Mouse (Mus musculus): ENCODE results near the gene Evi2a. TPM values are rescaled to one million over a fixed set of nuclear protein-coding genes. Genes with fewer than 3 reads are reported as not detected.

Gene Evi2a
- polyA plus RNA-seq, 3 experiments from 2014 or later = 63.8 to 92.4 (median 76.7) TPM

GRCm38 (mm10) chr11:79523560-79524309, 6.7 kb downstream of the Evi2a start, which contains the start of gene Evi2b:
Evi2b (minus strand) TSS chr11:79523762.
- peak; percentile 40 for ATAC-seq

- no peak for ATAC-seq
Measured at GRCm38 (mm10) chr11:79522944-79523343, 7.5 kb downstream of the Evi2a start.

DNA sequence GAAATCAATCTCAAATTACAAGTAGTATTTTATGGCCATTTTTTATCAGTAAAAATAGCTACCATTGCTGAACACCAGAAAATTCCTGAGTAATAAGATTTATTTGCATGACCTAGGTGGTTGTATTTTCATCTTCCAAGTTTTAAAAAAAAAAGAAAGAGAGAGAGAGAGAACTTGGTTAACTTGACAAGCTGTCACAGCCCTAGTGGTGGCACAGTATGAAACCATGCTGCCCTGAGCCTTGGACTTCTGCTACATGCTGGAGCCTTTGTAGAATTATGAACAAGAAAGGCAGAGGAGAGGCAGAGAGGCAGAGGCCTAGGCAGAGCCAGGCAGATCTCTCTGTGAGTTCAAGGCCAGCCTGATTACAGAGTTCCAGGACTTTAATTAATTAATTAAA, 8.5 kb downstream of the Evi2a start:
- no peak for ATAC-seq

GRCm38 (mm10) chr11:79520772-79521171, 9.6 kb downstream of the Evi2a start:
- ATAC-seq = no peak

GRCm38 (mm10) chr11:79519878-79520291, 10.5 kb downstream of the Evi2a start:
- peak; percentile 85 for ATAC-seq

DNA sequence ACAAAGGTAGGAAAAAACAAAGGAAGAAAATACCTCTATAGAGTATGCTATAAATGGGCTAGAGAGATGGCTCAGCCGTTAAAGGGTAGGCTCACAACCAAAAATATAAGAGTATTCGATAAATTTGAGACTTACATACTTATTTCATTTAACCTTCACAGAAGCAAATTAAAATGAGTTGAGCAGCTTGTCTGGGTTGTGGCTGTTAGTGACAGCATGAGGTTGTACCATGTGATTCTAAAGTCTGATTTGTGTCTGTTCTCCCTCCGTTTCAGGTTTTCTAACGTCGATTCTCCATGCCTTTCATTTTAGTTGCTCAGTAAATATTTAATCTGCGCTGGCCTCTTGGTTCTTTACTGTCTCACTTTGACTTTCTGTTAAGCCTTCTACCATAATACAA, 11.1 kb downstream of the Evi2a start:
- ATAC-seq = no peak

GRCm38 (mm10) chr11:79515798-79516197, 14.6 kb downstream of the Evi2a start:
- no peak for ATAC-seq

DNA sequence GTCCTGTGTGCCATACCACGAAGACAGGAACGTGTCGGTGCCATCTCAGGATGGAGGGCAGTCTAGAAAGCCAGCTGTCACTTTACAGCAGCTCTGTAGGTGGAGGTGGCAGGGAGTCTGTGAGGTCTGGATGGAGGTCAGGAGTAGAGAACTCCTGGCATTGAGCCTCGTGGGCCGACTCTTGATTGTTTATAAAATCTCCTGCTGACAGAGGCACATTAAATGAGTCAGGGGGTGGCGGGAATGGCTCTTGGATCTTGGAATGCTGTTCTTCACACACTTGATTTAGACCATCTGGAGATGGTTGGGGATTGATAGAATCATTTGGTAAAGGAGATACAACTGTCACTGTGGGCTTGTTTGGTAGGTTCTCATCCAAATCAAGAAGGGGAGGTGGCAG, 15.1 kb downstream of the Evi2a start:
- ATAC-seq = no peak

- ATAC-seq = no peak
Measured at GRCm38 (mm10) chr11:79511970-79512369, 18.4 kb downstream of the Evi2a start.

DNA sequence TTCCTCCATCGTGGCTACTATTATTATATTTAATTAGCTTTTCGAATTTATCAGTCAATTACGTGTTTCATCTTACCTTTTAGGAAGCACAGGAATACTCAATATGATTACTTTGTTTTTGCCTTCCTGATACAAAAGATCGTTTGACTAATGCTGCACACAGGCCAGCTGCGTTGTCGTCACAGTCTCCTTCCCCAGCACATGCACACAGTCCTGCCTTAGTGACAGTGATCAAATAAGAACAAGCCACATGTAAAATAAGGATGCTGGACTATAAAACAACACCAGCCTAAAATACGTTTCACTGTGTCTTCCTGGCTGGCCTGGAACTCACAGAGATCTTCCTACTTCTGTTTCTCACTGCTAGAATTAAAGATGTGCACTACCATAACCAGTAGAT, 25.9 kb downstream of the Evi2a start:
- ATAC-seq = no peak

DNA sequence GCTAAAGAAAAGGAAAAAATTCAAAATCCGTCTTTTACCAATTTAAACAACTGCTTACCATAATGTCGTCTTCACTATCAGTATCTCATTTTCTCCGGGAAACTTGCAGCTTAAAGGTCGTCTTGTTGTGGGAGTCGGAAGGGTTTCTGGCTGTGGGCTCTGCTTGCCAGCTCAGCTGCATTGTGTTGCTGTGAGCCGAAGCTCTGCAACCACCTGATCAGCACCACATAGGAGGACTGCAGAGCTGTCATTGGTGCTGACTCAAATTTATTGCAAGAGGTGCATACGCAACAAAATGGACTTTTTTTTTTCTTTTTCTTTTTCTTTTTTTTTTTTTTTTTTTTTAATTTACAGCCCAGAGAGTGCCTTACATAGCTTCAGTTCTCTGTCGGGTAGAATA, 26.6 kb downstream of the Evi2a start, which contains the start of gene Omg:
Omg (minus strand) TSS at position 240 of the 400 bp plus-strand sequence.
- ATAC-seq = no peak

DNA sequence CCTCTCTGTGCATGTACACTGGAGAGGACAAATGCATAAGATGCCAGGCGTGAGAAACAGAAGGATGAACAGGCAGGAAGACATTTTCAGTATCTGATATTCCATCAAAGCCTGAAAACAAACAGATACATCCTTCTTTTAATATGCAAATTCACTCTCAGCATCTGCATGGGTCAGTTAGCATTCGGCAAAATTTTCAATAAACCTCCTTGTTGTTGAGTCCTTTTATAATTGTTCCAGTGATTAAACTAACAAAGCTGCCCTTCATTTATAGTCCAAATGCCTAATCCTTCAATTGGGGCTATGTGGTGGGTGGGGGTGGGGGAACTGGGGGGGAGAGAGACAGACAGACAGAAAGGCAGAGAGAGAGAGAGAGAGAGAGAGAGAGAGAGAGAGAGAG, 27.5 kb downstream of the Evi2a start:
- no peak for ATAC-seq

DNA sequence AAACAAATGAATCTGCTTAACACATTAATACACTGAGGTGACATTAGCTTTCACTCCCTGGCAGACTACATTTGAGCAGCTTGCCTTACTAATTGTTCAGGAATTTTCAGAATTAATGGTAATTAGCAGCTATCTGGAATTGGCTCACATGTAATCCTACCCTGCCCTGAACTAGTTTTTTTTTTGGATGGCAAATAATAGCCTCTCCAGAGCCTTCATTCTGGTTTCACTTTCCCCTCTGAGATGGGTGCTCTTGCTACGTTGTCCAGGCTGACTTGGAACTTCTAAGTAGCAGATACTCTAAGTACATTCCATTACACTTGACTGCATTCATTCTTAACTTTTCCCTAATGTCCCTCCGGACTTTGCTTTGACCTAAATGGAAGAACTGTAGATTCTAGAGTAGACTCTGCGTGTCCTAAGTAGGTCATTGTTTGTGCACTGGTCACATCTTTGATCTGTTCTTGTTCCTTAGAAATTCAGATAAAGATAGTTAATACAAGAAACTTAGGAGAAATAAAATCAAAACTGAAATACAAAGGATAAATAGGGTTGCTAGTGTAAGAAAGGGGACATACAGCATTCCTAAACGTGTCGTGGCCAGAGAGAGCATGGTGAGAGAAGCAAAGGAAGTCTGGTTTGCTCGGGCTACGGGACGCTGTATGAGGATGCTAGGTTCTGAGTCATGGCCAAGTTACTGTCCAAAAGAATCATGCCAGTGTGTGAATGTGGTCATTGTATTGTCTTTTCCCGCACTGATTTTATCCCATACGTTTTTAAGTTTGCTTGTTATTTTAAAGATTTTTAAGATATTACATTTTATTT, 35.2 kb downstream of the Evi2a start:
- no peak for ATAC-seq

GRCm38 (mm10) chr11:79484721-79485120, 45.7 kb downstream of the Evi2a start:
- ATAC-seq = no peak

DNA sequence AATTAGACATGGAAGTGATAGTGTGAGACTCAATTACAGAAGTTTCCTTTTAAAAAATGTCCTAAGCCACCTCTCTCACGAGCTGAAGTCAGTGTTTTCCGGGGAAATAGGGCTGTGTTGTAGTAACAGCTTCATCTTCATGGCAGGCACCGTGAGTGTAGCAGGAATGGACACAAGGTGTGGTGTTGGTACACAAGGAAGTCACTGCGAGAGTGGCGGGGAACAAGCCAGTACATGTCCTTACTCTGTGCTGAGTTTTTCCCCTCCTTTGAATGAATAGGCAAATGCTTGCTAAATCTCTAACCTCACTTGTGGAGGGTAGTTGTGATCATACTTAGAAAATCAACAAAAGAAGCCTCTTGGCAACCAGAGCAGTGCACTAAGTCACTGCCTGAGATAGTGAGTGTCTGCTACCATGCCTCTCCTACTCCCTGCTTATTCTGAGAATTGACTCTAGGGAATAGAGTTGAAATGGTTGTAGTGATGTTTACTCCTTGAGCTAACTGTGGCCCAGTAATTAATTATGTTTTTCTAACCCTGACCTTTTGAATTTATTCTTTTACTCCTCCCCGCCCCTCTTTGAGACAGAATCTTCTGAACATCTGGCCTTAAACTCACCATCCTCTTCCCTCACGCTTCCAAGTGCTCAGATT, 46.4 kb downstream of the Evi2a start:
- ATAC-seq = no peak

- no peak for ATAC-seq
Measured at GRCm38 (mm10) chr11:79483392-79483791, 47.0 kb downstream of the Evi2a start.

Other genes starting within 250 kb of the Evi2a start
- gene Gm9964, start 233.7 kb downstream of the Evi2a start, polyA plus RNA-seq (2017; shearing (Covaris generic)) = not detected
- gene Nf1, start 190.9 kb downstream of the Evi2a start, polyA plus RNA-seq (2017; shearing (Covaris generic)) = 1 to 10 TPM; 2.0 to 2.7 (median 2.4) TPM
- gene Omg, start 26.5 kb downstream of the Evi2a start, polyA plus RNA-seq (2017; shearing (Covaris generic)) = under 1 TPM; 0.20 to 0.75 (median 0.31) TPM
- 10 to 100 TPM; 81.8 to 99.4 (median 98.7) TPM for gene Evi2b, start 6.8 kb downstream of the Evi2a start, polyA plus RNA-seq (2017; shearing (Covaris generic))
- 1 to 10 TPM; 7.2 to 8.4 (median 7.2) TPM for gene Evi2, start within 50 bp of the Evi2a start, polyA plus RNA-seq (2017; shearing (Covaris generic))
- 10 to 100 TPM; 10.3 to 14.3 (median 12.6) TPM for gene Rab11fip4, start 60.6 kb upstream of the Evi2a start, polyA plus RNA-seq (2017; shearing (Covaris generic))